Mouse (Mus musculus): Measurements from ENCODE around the gene Sec24b.
A peak's percentile ranks its signal among the peaks of the same experiment; 100 is the strongest.

Gene Sec24b

DNA sequence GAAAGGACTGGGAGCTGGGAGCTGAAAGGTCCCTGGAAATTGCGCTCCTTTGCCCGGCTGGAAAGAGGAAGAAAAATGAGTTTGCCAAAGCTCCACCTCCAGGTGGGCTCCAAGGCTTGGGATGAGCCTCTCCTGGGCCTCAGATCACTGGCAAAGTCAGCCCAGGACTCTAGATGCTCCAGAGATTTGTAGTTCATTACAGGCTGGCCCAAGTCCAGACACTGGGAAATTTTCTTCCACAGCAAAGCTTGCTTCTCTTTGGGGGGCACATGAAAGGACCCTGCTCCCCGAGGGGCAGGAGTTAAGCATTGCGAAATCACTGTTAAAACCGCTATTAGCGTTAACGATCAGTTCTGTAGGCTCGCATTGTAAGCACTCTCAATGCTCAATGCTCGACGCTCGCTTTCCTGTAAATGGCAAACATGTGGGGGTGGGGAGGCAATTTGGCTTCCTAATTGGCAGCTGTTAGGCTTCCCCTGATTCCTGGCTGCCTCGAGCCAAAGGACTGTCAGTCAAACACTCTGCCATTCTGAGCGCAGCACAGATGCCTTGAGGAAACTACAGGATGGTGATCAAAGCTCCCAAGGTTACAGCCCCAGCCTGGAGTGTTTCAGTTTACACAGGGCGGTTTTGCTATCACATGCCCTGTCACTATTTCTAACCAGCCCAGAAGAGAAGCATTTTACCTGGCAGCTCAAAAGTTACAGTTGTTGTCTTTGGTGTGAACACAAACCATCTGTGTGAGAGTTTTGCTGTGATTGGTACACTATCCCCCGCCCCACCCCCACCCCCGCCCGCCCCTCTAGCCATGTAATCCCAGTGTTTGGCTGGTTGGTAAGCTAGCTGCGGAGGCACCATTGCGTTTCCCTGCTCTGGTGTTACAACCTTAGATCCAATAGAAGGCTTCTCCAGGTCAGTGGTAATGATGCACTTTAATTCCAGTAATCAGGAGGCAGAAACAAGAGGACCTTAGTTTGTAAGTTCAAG lies 90.5 kb downstream of the Sec24b start:
- no peak for DNase-seq (ENCODE audit: low spot score)

DNA sequence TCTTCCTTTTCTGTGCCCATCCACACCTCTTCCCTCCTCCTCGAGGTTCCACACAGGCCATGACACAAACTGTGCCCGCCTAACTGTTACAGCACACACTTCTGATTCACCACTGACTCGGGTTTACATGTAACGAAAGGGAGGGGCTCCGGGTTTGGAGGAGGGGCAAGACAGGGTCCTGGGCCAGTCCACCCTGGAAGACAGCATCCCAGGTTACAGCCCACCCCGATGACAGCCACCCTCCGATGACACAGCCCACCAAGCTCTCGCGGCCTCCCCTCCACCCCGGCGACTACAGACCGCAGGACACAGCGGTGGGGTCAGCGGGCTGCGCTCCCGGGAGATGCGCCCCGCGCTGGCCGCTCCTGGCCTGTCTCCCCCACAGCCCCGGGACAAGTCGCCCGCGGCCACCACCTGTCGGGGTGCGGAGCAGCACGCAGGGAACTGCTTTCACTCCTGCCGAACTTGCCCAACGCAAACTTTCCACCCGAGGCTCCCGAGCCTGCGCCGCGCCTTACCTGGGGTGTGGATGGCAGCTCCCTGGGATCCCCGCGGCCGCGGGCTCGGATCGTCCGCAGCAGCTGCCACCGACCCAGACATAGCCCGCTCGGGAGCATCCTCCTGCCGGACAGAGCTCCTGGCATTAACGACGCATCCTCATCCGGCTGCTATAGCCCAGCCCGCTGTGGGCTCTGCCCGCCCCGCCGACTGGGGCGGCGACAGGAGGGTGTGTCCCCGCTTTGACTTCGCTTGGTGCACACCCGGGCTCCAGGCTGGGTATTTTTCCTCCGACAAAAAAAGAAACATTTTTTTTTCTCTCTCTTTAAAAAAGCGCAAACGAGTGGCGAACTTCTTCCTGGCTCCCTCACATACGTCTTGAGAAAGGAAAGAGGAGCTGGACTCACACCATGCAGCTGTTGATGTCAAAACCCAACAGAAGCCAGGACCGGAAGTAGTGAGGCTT lies 91.6 kb downstream of the Sec24b start, which contains the start of gene Mcub:
Mcub (minus strand) TSS at position 775 of the 964 bp plus-strand sequence.
- peak; percentile 54 for DNase-seq (ENCODE audit: low spot score)

DNA sequence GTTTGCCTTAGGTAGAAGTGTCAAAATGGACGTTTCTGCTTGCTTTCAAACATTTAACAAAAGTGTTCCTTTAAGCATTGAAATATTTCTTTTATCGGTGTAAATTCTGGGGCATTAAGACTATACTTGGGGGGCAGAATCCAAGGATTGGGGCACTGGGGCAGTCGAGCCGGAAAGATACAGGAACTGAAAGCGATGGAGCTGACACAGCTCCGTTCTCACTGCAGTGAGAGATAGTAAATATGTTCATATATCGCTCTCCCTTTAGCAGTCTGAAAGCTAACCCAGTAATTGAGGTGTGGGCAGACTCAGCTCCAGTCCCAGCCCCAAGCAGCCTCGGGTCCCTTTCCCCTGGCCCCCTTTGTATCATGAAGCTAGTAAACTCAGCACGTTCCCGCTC lies 92.3 kb downstream of the Sec24b start:
- no peak for DNase-seq (ENCODE audit: low spot score)

DNA sequence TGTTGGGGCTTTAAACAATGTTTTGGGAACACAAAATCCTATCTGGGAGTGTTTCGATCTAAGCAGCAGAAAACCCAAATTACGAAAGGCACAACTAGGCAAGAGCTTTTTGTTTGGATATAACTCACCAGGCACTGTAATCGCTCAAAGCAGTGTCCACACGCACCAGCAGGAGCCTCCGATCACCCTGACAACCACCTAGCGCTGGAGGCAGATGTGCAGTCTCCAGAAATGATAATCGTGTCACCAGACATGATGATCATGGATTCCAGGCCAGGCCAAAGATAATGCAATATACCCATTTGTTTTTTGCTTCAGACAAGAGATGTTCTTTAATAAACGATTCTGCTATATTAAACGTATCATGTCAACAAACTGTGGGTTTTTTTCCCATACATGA lies 93.5 kb downstream of the Sec24b start:
- DNase-seq (ENCODE audit: low spot score) = peak; percentile 25

DNA sequence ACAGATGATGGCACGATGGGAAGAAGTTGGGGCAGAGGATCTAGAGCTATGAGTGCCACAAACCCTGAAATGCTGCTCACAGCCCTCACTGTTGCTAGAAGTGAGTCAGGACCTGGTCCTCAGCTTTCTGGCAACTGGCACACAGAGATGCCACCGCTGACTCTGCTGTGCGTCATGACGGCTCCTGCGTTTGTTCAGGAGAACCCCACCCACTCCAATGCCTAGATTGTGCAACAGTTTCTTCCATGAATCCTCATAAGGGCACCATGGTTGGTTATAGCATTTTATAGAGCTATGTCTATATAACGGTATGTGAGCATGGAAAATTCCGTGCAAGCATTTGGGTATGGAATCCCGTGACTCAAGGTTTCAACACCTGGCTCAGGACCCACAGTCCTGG lies 96.7 kb downstream of the Sec24b start:
- DNase-seq (ENCODE audit: low spot score) = no peak

- no peak for DNase-seq (ENCODE audit: low spot score)
Observed at GRCm38 (mm10) chr3:129962533-129962932, 98.8 kb downstream of the Sec24b start.

- DNase-seq (ENCODE audit: low spot score) = no peak
Observed at GRCm38 (mm10) chr3:129953296-129953695, 108.1 kb downstream of the Sec24b start.

- no peak for DNase-seq (ENCODE audit: low spot score)
Observed at GRCm38 (mm10) chr3:129949158-129949773, 112.1 kb downstream of the Sec24b start.

DNA sequence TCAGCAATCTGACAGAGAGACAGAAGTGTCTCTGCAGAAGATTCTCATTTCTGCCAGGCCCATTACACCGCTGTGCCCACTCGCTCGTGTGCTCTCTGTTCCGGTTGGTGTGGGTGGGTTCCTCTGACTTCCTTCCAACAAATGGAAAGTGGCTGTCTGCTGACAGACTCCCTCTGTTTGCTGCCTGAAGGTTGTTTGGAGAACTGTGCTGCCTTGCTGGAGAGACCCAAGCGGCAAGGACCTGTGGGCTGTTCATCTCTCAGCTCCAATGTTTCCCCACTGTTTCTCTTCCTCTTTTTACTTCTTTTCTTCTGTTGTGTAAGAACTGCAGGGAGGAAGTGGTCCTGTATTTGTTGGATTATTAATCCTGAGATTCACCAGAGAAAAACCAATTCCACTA lies 113.0 kb downstream of the Sec24b start:
- no peak for DNase-seq (ENCODE audit: low spot score)

DNA sequence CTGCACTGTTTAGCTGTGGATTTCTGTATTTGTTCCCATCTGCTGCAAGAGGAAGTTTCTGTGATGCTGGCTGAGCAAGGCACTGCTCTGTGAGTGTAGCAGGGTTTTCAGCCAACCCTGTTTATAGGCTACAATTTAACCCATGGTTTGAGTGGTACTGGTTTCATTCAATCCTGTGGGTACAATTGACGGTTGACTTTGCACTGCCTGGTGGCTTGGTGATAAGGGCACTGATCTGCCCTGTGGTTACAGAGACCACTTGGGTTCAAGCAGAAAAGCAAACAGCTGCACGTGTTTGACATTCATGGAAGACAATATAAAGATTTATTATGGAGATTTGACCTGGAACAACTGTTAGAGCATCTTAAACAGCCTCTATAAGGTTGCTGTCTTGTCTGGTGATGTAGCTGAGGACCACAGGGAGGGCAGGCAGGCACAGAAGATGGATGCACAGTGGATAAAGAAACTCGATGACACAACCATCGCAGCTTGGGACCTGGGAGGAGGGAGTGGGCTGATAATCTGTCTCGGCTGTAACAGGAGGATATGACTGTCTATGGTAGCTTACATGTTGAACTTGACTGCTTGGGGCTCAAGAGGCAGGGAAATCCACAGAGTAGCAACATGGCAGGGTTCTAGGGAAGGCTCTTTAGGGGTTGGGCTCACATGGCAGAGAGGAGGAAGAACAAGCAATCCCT lies 115.0 kb downstream of the Sec24b start:
- DNase-seq (ENCODE audit: low spot score) = no peak

DNA sequence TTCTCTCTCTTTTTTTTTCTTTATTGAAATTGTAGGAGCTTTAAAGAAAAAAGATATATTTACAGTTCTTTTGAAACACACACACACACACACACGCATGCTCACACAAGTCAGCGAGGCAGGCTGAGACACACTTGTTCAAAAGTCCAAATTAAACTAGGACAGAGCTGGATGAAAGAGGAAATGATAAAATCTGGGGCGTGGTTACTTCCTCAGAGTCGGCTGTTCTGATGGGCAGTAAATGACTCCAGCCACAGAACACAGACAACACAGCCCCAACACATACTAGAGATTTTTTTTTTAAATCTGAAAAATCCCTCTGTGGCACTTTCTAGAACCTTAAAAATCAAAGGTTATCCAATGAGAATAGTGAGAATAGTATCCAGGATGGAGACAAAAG lies 117.5 kb downstream of the Sec24b start:
- DNase-seq (ENCODE audit: low spot score) = no peak

DNA sequence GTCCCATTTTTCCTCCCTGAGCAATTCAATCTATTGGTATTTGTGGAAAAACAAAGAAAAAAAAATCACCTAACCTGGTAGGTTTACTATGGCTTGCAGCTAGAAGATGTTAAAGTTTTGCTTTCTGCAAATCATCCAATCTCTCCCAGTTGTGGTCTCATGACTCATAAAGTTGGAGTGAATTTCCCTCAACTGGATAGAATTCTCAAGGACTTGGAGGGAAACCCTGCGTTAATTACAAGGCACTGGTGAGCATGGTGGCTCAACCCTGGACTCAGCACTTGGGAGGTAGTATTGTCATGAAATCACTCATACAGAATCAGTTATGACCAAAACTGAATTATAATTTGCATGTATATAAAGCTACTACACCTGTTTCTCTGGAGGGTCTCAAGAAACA lies 120.1 kb downstream of the Sec24b start:
- DNase-seq (ENCODE audit: low spot score) = no peak

DNA sequence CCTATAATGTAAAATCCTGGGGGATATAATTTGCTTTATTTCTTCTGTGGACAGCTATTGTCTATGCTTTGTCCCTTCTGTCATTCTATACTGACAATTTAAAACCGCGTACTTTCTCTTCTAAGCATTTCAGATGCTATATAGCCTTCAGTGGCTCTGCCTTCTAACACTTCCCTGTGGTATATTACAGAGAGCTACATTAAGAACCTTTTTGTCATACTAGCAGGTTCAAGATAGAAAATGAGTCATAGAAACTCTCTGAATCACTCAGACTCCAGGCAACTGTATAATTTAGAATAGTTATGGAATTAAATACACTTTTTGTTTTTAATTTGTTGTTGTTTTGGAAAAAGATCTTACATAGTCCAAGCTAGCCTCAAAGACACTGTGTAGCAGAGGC lies 120.6 kb downstream of the Sec24b start:
- DNase-seq (ENCODE audit: low spot score) = no peak

DNA sequence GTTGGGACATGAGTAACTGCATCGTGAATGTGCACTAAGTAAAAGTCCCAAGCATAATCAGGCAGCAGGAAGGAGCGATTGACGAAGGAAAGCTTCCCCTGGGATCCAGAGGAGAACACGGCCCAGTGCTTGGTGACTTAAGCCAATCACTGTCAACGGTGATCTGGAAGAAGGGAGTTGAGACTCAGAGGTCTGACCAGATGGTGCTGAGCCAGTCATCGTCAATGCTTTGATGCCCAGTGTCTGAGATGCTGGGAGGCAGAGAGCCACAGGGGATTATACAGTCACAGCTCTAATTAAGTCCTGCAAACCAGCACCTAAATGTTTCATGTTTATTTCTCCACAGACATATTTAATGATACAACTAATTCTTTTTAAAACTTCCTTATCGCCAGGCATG lies 122.3 kb downstream of the Sec24b start:
- no peak for DNase-seq (ENCODE audit: low spot score)

- DNase-seq (ENCODE audit: low spot score) = no peak
Observed at GRCm38 (mm10) chr3:129937848-129938247, 123.5 kb downstream of the Sec24b start.

DNA sequence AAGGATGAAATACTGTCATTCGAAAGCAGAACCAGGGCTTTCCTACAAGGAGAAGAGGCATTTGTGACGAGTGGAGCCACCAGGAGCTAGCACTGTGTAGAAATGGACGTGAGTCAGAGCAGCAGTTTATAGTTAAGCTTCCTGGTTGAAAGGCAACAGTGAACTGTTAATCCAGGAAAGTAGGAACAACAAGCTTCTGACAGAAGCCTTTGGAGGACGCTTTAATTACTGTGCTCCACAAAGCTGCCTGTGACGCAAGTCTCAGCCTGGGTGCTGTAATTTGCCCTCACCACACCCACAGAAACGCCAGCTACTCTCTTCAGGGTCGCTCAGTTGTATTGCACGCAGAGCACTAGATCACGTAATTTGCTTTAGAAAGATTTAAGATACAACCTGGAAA lies 124.8 kb downstream of the Sec24b start:
- DNase-seq (ENCODE audit: low spot score) = no peak
